Mouse (Mus musculus): ENCODE measurements around the gene Pou6f2.

DNA sequence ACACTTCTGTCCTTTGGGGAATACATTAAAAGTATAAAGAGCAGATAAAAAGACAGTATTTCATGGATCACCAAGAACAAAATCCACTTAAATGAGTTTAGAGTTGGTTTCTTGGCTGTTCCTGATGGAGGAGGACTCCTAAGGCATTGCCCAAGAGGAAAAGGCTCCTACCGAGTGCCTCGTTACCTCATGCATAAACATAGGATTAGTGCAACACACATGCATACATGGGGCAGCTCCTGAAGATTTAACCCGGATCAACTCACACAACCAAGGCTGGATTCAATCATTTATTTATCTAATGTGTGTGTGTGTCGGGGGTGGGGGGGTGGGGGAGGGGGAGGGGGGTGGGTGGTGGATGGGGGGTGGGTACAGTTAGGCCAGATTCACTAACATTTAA lies 269.4 kb downstream of the Pou6f2 start:
- TF ChIP-seq CTCF (IDR thresholded peaks at IDR 0.05; ENCODE audit: insufficient read depth, low read length) (no peak), POLR2A (IDR thresholded peaks at IDR 0.05; ENCODE audit: borderline replicate concordance, extremely low read depth, low read depth, low read length) (no peak)

Measured in lung, adult 2 months (tissue).